Mouse (Mus musculus) olfactory bulb, adult 2 months (tissue): Measurements from ENCODE around the gene Sult3a1. TPM values are rescaled to one million over a fixed set of nuclear protein-coding genes. Genes with fewer than 3 reads are reported as not detected.
A peak's percentile ranks its signal among the peaks of the same experiment; 100 is the strongest.

Source experiments
- H3K27ac ChIP-seq: fragments of 200-500 bp; 2 replicates; pipeline ENCODE4 v1.5.1; 2012; ENCODE audit warnings: low read depth, low read length; ENCODE audit not compliant: insufficient read depth
- H3K4me1 ChIP-seq: fragments of 200-500 bp; 2 replicates; pipeline ENCODE4 v1.6.1; 2012; ENCODE audit warnings: low read length; ENCODE audit not compliant: control insufficient read depth, insufficient read depth
- H3K4me3 ChIP-seq: fragments of 200-500 bp; 2 replicates; pipeline ENCODE4 v1.5.1; 2012; ENCODE audit warnings: mild to moderate bottlenecking, low read depth, low read length, moderate library complexity; ENCODE audit not compliant: insufficient read depth
- CTCF ChIP-seq: fragments of 200-500 bp; IDR thresholded peaks from 2 replicates; pipeline ENCODE4 v1.5.1; 2012; ENCODE audit warnings: low read depth, mild to moderate bottlenecking, low read length, moderate library complexity; ENCODE audit not compliant: insufficient read depth
- POLR2A ChIP-seq: fragments of 200-500 bp; IDR thresholded peaks from 2 replicates; pipeline ENCODE4 v1.6.1; 2012; ENCODE audit warnings: mild to moderate bottlenecking, low read depth, low read length, moderate library complexity; ENCODE audit not compliant: insufficient read depth
- WGBS: fragments of 180-500 bp; shearing (Covaris S2); methylation state at CpG from one replicate; pipeline ENCODE4 v1.1.7; 2018; 5-methylcytosine and 5-hydroxymethylcytosine counted together
- polyA plus RNA-seq: library from polyadenylated mRNA; stranded (reverse); fragments of >200 nt; gene quantifications from 2 replicates; pipeline ENCODE4 v1.2.4, GENCODE M21; 2012; ENCODE audit warnings: low replicate concordance; ENCODE audit not compliant: missing spikeins, insufficient read depth, insufficient read length

Sult3a1 gene
- polyA plus RNA-seq, 1 experiment, result not detected

DNA sequence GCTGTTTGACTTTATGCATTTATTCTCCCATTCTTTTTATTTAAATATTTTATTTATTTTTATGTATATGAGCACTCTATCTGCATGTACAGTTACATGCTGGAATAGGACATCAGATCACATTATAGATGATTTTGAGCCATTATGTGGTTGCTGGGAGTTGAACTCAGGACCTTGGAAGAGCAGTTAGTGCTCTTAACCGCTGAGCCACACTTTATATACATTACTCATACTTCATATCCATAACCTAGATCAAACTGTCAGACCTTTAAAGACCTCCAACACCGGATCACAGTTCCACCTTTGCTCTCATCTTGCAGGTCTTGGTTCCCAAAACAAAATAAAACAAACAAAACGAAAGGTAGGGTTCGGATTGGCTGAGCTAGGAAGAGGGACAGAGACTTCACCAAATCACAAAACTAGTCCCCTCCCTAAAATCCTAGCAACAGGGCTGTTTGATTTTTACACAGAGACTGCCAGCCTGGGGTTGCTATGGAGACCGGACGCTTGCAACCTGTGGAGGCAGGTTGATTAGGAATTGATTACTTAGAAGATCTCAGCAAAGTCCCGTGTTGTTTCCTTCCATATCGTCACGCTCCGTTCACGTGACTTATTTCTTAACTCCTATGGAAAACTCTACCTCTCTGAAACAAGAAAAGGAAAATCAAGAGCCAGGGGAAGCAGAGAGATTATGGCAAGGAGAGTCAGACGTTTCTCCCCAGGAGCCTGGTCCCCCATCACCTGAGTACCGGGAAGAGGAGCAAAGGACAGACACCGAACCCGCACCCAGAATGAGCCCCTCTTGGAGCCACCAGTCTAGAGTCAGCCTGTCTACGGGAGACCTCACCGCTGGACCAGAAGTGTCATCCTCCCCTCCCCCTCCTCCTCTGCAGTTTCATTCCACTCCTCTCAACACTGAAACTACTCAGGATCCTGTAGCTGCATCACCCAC is 47.3 kb downstream of the Sult3a1 start, which contains the start of gene Rsph4a:
TSS of gene Rsph4a (plus strand) at position 582 of the 952 bp plus-strand sequence.
- Histone ChIP-seq H3K4me3 (peak within 1 kb of the TSS; percentile 52), H3K4me1 (peaks cover 3% of the 10 kb centered on the region; the same call in 1 of the 2 replicates), H3K27ac (no peak within 1 kb of the TSS)
- no peak for TF ChIP-seq CTCF
- no peak for TF ChIP-seq POLR2A
- WGBS, result 5% methylated on average over 17 of the region's 17 CpGs

DNA sequence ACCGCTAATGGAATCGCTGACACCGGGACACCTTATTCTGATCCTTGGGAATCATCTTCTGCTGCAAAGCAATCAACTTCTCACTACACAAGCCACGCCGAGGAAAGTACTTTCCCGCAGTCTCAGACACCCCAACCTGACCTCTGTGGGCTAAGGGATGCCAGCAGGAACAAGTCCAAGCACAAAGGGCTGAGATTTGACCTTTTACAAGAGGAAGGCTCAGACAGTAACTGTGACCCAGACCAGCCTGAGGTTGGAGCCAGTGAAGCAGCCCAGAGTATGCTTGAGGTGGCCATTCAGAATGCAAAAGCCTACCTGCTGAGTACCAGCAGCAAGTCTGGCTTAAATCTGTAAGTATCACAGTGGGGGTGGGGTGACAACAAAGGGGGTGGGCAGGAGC is 48.0 kb downstream of the Sult3a1 start:
- Histone ChIP-seq H3K27ac (no peak overlapping the region), H3K4me1 (peaks cover 3% of the 10 kb centered on the region; the same call in 1 of the 2 replicates), H3K4me3 (peak overlapping the region; percentile 52)
- TF ChIP-seq POLR2A, result no peak
- TF ChIP-seq CTCF, result no peak
- WGBS, result 2% methylated on average over 6 of the region's 6 CpGs

Other genes starting within 250 kb of the Sult3a1 start
- gene Clvs2, start 233.0 kb upstream of the Sult3a1 start, polyA plus RNA-seq, result not detected in 2 replicates
- gene Sult3a2, start 71.0 kb upstream of the Sult3a1 start, polyA plus RNA-seq, result not detected in 2 replicates
- not detected in 2 replicates for gene Rsph4a, start 47.4 kb downstream of the Sult3a1 start, polyA plus RNA-seq
- 240 TPM in 1 of 2 replicates, not detected in the other for gene Zup1, start 93.5 kb downstream of the Sult3a1 start, polyA plus RNA-seq
- gene Rwdd1, start 161.9 kb downstream of the Sult3a1 start, polyA plus RNA-seq, result not detected in 2 replicates
- not detected in 2 replicates for gene Trappc3l, start 179.9 kb downstream of the Sult3a1 start, polyA plus RNA-seq
- not detected in 2 replicates for gene Calhm4, start 186.6 kb downstream of the Sult3a1 start, polyA plus RNA-seq
- not detected in 2 replicates for gene Calhm5, start 238.8 kb downstream of the Sult3a1 start, polyA plus RNA-seq